Mouse (Mus musculus) cerebellum, adult 2 months (tissue): ENCODE data around the gene Sephs2.

Source experiments
- CTCF ChIP-seq: fragments of 200-500 bp; IDR thresholded peaks from 2 replicates; pipeline ENCODE4 v1.5.1; 2011; ENCODE audit warnings: low read depth, mild to moderate bottlenecking, control low read depth, low read length, moderate library complexity, borderline replicate concordance; ENCODE audit not compliant: insufficient read depth
- POLR2A ChIP-seq: fragments of 200-500 bp; IDR thresholded peaks from 2 replicates; pipeline ENCODE4 v1.6.1; 2011; ENCODE audit warnings: low read length, control low read depth, borderline replicate concordance; ENCODE audit not compliant: insufficient read depth

GRCm38 (mm10) chr7:127281114-127281513 is 7.3 kb upstream of the Sephs2 start:
- no peak for TF ChIP-seq CTCF
- no peak for TF ChIP-seq POLR2A
